Mouse (Mus musculus) lung, postnatal 14 days (tissue): Measurements from ENCODE around the gene Pth2r.
A peak's percentile ranks its signal among the peaks of the same experiment; 100 is the strongest.

ENCODE experiments used
- DNase-seq: peaks from one replicate; pipeline ENCODE4 v3.0.0; 2021

The Pth2r gene

DNA sequence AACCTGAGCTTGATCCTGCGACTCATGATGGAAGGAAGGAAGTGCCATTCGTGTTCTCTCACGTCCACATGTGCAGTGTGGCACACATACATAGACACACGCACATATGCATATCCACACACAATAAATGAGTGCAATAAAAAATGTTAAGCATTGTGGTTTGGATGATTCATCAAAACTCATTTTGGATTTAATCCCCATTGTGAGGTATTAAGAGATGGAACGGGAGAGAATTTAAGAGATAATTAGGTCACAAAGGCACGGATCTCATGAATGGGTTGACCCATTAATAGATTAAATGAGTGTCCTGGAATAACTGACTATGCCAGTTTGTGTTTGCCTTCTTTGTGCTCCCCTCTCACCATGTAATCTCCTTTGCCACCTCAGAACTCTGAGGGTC lies at the start of gene Pth2r:
Gene Pth2r (plus strand): TSS at position 301 of the 400 bp plus-strand sequence.
- DNase-seq: no peak

DNA sequence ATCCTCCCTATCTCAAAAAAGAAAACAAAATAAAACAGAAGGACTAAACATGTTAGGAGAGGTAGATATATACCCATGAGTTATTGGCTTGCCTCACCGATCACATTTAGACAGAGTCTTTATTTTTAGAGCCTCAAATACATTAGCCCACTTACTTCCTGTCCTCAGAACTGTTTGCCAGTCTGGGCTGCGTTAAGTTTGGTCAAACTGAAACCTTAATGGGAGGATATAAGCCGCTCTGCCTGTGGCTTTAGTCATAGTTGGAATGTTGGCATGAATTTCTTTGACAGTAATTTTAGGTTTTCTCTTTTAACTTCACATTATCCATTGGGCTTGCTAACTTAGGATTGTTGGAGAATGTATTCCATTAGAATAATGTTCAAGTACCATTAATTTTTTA lies 44.1 kb upstream of the Pth2r start:
- DNase-seq: no peak

DNA sequence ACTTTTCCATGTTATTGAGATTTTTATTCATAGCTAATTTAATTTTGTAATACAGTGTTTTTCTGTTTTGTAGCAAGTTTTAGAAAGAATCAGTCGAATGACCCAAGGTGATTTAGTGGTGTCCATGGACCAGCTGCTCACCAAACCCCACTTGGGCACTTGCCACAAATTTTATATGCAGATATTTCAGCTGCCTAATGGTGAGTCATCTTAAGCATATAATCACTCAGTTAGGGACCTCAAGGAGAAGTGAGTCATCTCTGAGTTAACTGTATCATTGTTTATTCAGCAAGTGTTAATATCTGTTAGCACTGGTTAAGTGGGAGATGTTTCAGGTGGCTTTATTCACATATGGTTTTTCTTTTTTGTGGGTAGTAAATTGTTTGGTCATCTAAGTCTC lies 36.2 kb upstream of the Pth2r start:
- DNase-seq: no peak

DNA sequence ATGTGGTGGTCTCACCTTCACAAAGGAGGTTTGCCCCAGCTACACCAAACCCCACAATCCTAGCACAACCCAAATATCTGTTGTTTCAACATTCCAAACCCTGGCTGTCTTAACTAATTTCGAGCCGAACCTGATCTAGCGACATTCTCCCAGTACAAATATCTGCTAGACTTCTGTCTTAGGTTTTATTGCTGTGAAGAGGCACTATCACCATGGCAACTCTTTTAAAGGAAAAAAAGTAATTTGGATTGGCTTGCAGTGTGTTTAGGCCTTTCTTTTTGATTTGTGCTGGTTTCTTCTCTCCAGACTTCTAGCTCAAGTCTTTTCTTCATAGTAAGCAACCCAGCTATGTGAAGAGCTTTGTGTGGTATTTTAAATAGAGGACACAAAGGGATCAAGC lies 1.4 kb upstream of the Pth2r start:
- DNase-seq: no peak

DNA sequence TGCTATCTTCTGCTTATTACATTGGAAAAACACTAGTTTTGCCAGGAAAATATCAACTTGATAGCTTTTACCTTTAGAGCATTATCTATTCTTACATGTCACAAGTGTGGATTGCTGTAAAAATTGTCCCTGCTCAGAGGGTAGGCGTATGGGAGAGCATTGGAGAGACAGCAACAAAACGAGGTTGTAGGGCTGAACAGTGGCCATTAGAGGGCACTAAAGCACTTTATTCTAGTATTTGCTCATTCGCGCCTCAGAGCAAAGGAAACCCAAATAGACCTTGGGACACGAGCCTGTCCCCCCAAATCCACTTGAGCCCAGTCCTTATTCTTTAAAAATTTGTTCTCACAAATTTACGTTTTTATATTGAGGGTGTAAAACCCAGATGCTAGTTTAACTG lies 910 bp downstream of the Pth2r start:
- peak; percentile 50 for DNase-seq

DNA sequence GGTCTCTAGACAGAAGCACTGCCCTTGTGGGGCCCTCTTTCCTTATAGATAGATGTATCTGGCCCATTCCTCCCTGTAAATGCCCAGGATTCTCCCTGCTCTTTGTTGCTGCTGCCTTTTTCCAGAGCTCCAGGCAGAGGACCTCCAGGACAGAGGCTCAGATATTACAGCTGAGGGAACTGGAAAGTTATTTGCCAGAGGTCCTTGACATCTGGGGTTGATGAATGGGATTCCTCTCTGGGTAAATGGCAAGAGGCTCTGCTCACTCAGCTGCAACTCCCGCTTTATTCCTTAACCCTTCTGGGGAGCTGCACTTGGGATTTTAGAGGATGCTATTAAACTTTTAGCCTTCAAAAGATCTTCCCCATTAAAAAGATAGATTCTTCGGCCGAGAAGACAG lies 26.6 kb downstream of the Pth2r start:
- DNase-seq: no peak

DNA sequence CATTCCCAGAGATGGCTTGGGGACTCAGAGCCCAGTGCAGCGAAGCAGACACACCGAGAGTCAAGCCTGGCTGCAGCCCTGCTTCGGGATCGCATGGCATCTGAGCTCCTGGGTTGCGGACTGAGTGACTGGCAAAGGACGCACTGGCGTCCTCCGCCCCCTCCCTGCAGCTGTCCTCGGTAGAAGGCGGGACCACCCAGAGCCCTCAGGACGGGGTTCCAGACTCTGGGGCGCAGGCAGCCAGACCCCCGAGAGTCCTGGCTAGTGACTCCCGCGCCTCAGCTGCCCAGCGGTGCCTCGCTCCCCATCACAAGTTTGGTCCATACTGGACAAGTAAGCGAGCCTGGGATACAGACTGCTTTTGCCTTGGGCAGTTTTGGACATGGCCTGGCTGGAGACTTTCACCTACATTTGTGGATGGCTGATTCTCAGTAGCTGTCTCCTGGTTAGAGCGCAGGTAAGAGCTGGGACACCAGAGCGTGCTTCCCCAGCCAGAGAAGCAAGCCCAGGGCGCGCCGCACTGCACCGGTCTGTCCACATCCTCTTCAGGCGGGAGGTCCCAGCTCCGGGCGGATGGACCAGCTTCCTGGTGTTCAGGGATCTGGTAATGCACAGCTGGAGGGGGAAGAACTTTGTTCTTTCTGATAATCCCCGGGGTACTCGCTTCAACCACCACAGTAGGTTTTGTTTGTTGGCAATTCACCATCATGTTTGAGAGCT lies 29.5 kb downstream of the Pth2r start:
- DNase-seq: no peak

DNA sequence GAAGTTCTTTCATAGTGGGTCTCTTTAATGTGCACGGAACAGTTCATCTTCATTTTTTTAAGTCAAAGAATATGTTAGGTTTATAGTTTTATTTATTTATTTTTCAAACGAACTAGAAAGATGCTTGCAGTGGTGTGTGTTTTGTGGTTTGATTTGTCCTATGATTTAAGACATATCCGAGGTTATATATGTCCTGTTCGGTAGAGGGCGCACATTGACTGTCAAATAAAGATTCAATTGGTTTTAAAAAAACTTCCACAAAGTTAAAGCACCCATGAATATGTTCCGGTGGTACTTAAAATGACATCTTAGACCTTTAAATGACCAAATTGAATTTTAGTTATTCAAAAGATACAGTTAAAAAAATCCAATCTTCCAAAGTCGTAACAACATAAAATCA lies 30.3 kb downstream of the Pth2r start:
- DNase-seq: peak; percentile 30

DNA sequence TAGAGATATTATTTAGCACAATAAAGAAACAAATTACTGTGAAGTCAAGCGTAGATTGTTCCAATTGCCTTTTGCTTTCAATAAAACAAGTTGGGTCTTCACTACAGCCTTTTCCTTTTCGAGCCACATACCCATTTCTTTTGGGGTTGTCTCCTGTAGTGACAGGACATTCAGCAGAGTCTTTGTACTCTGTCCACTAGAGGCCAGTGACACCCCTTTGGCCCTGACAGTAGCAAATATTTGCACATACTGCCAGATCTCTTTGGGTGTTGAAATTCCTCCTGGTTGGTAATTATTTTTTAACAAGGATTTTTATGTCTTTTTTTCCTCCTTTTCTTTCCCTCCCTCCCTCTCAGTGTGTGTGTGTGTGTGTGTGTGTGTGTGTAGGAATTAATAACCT lies 31.0 kb downstream of the Pth2r start:
- DNase-seq: no peak

DNA sequence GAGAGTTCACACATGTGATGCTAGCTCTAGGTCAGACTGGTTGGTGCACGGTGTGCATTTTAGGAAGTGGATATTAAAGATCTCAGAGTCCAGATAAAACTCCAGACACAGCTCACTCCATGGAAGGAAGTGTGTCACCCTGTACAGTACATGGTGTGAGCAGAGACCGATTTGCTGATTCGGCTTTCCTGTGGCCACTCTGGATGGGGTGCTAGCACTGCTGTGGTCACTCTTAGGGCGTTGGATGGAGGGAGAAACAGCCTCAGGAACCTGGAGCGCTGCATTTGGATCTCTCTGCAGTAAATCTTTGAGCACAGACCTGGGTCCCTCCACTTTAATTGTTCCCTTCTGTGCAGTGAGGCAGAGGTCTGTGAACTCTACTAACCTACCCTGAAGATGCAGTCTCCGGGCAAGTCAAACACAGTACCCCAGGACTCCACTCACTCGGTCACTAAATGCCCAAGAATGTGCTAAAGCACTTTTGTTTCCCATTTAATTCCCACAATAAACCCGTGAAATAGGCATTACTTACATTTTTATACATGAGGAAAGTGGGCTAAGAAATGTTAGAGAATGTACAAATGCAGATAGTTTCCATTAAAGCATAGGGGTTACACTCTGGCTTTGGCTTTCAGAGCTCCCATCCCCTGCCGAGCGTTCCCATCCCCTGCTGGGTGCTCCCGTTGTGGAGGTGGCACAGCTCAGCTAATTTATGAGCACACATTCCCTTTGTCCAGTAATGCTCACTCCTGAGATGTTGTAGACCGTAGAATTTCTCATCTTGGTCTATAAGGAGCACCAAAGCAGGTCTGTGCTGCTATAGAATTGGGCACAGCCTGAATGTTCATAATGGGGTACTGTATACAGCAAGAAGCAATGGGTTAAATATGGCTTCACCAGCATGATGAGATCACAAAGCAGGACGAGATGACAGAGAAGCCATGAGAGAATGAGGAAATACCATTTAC lies 32.5 kb downstream of the Pth2r start:
- no peak for DNase-seq

DNA sequence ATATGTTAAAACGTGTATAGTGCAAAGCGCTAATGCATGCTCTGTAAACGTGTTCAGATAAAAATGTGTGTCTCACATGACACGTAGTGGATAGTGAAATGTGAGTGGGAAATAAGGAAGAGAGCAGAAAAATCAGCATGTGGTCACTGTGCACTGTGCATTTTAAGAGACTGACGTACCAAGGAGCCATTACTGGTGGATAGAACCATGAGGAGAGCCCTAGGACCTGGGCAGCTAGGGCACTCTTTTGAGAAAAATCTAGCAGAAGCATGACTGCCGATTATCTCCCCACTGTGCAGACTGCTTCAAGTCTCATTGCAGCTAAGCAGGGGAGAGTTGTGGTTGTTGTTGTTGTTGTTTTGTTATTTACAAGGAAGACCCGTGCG lies 33.2 kb downstream of the Pth2r start:
- DNase-seq: no peak

DNA sequence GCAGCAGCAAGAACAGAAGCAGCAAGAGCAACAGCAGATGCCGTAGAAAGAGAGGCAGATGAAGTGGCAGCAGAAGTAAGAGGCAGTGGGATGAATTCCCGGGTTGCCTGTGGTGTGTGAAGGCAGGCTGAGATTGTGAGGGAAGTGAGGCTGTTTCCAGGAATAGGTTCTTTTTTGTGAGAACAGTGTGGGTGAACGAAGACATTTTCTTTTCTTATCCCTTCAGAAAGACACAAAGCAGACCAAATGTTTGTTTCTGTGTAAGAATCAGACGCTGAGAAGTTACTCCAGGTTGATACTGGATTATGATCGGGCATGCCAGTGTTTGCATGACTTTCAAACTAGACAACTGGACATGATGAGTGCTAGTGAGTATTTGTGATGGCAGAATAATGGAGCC lies 52.2 kb downstream of the Pth2r start:
- DNase-seq: no peak

DNA sequence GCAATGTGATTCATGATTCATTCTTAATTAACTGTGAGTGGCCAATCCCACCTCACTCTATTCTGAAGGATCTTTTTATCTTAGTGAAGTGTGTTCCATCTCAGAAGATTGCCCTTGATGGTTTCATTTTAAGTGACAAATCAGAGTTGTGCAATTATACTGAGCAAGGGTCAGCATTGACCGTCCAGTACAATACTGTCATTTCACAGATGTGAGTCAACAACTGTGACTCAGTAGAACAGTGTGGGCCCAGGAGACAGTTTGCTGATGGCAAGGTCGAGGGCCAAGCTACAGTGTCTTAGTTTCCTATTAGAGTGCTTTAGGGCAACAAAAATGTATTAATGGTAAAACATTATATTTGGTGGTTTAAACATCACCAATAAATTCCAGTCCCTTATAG lies 55.9 kb downstream of the Pth2r start:
- DNase-seq: no peak

DNA sequence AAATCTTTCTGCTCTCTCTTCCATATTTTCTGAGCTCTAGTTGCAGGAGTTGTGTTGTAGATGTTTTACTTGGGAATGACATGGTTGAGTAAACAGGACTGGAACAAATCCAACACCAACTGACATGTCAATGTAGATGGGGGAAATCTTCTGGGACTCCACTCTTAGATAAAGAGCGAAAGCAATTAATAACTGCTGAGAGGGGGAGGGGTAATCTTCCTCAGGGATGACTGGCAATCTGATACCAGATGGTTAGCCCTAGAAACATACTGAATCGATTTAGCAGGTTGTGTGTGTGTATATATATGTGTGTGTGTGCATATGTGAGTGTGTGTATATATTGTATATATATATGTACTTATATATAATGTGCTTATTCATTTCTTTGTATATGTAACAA lies 58.4 kb downstream of the Pth2r start:
- no peak for DNase-seq

DNA sequence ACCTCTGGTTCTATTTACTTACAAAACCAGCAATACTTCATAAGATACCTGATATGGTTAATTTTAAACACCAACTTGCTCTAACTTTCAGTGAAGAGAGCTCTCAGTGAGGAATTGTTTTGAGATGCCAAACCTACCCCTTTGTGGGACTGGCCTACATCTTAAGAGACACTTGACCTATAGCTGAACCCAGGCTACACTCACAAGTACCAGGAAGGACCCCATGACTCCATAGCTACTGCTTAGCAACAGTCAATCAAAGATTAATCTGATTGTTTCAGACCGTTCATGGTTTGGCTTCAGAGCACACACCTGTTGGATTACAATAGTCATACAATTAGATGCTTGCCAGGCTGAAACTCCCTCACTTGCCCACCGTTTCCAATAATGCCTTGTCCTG lies 71.1 kb downstream of the Pth2r start:
- no peak for DNase-seq

DNA sequence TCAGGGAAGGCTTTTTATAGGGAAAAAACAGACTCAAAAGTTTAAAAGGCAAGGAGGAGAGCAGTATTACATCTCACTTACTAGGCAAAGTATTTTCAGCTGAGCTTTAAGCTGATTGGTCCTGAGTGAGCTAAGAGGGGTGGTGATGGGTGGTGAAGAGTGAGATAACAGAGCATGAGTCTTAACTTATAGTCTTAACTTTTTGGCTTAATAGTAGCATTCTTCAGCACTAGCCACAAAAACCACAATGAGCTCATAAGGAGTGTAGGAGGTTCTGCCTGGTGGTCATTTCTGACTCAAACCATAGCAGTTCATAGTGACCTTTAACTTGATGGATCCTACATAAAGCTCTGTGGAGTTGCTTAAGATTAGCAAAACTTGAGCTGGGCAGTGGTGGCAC lies 72.3 kb downstream of the Pth2r start:
- DNase-seq: no peak

DNA sequence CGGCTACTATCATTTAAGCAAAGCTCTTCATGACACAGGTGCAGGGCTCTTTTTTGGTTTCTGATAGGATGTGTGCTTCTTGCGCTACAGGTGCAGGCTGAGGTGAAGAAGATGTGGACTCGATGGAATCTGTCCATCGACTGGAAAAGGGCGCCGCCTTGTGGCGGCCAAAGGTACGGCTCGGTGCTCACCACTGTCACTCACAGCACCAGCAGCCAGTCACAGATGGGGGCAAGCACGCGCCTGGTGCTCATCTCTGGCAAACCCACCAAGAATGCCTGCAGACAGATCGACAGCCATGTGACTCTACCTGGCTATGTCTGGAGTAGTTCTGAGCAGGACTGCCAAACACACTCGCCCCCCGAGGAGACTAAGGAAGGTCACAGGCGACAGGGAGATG lies 106.5 kb downstream of the Pth2r start:
- peak; percentile 28 for DNase-seq

DNA sequence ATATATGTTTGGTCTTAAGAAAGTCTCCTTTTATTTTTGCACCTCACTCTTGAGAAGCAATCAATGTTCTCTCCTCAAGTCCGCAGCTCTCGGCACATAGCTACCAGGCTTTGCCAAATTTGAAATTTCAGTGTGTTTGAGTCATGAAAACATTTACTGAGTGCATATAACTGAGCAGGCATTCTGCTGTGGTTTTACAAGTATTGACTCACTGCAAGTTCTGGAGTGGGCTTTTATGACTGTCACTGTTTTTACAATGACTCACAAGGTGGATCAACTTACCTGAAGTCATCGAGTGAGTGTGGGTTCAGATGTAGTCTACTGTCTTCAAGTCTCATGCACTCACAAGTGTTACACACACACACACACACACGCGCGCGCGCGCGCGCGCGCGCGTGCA lies 107.8 kb downstream of the Pth2r start:
- no peak for DNase-seq

DNA sequence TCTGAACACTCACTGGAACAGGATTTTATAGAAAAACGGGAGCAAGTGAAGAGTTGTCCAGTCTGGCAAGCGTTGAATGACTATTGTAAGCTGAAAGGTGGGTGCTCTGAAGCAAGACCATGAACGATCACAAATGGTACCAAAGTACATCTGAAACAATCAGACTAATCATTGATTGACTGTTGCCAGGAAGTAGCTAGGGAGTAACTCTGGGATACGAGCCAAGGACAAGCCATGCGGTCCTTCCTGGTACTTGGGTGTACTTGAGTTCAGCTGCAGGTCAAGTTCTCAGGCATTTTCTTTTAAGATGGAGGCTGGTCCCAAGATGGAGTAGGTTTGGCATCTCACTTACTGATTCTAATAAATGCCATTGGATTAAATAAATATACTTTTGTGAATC lies 125.6 kb downstream of the Pth2r start:
- DNase-seq: no peak

DNA sequence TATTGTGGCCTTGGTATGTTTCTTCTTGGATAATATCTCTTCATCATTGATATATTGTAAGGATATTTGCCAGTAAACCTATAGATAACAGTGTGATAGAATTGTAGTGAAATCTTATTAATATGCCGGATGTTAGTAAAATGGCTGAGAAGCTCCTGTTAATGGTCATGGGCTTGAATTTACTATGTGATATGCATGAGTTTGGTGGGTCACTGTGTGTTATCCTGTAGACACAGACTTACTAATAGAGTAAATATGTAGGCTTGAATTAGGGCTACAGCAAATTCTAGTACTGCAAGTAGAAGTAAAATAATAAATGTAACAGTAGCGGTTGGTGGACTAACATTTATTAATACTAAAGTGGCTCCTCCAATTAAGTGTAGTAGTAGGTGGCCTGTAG lies 139.1 kb downstream of the Pth2r start:
- DNase-seq: no peak

DNA sequence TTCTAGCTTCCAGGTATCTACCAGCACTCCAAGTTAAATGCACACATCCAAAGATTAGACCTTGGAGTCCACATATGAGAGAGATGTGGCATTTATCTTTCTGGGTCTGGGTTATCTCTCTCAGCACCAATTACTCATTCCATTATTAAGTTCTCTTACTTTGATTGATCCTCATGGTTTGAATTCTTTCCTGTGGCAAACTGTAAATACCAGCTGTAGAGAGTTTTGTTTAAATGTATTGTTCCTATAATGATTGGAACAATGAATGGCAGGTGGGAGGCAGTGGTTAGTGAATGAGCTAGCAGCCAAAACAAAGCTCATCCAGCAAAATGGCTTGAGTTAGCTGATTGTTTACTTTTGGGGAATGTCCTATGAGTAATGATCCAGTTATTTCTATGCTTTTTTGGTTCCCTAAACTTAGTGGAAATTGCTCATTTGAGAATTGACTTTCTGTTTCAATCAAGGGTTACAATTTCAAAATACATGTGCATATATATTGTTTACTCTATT lies 140.7 kb downstream of the Pth2r start:
- DNase-seq: no peak
